Mouse (Mus musculus) small intestine, adult 10 weeks (tissue): Measurements from ENCODE around the gene Otub1. TPM values are rescaled to one million over a fixed set of nuclear protein-coding genes. Genes with fewer than 3 reads are reported as not detected.

Experiments used
- polyA plus RNA-seq: library from polyadenylated mRNA; stranded (reverse); fragments of 350-450 nt; fragmentation: Illumina TruSeq; extraction: RNeasy Lipid Tissue Mini Kit (QIAGEN cat#74804); gene quantifications from one replicate; pipeline ENCODE4 v1.2.3, GENCODE M21; 2014; ENCODE audit warnings: low replicate concordance

Otub1 gene
- 7.0 TPM for polyA plus RNA-seq

GRCm38 (mm10) chr19:7205753-7206736 is at the start of gene Otub1:
Otub1 (minus strand) TSS chr19:7206316.

GRCm38 (mm10) chr19:7240782-7241690 is 34.9 kb upstream of the Otub1 start, which contains the start of gene Naa40:
Naa40 (minus strand) TSS chr19:7241183.

GRCm38 (mm10) chr19:7217162-7217925 is 11.2 kb upstream of the Otub1 start, which contains the start of gene Cox8a:
Cox8a (minus strand) TSS chr19:7217616.

Other genes starting within 250 kb of the Otub1 start
- 4.2 TPM for gene Ppp1r14b, start 231.3 kb downstream of the Otub1 start, polyA plus RNA-seq
- gene Plcb3, start 229.8 kb downstream of the Otub1 start, polyA plus RNA-seq = 18.0 TPM
- gene Fkbp2, start 225.8 kb downstream of the Otub1 start, polyA plus RNA-seq = 7.6 TPM
- 1.9 TPM for gene Vegfb, start 218.7 kb downstream of the Otub1 start, polyA plus RNA-seq
- gene Dnajc4, start 213.7 kb downstream of the Otub1 start, polyA plus RNA-seq = not detected
- not detected for gene Nudt22, start 210.2 kb downstream of the Otub1 start, polyA plus RNA-seq
- 0.41 TPM for gene Trpt1, start 210.2 kb downstream of the Otub1 start, polyA plus RNA-seq
- 0.15 TPM for gene Fermt3, start 186.8 kb downstream of the Otub1 start, polyA plus RNA-seq
- 19.6 TPM for gene Stip1, start 166.3 kb downstream of the Otub1 start, polyA plus RNA-seq
- gene Macrod1, start 149.5 kb downstream of the Otub1 start, polyA plus RNA-seq = 1.7 TPM
- not detected for gene Flrt1, start 100.6 kb downstream of the Otub1 start, polyA plus RNA-seq
- 78.7 TPM for gene Cox8a, start 11.3 kb upstream of the Otub1 start, polyA plus RNA-seq
- gene Naa40, start 34.9 kb upstream of the Otub1 start, polyA plus RNA-seq = 7.6 TPM
- gene Rcor2, start 61.0 kb upstream of the Otub1 start, polyA plus RNA-seq = not detected
- 48.2 TPM for gene Mark2, start 135.5 kb upstream of the Otub1 start, polyA plus RNA-seq
- gene Spindoc, start 176.7 kb upstream of the Otub1 start, polyA plus RNA-seq = 1.6 TPM
- 4.3 TPM for gene 2700081O15Rik, start 211.3 kb upstream of the Otub1 start, polyA plus RNA-seq